ENCODE assay signal across 11 mouse cellular contexts in genomic region chr3:95732744-95733521, GRCm38 (mm10). TPM values are rescaled to one million over a fixed set of nuclear protein-coding genes. Genes with fewer than 3 reads are reported as not detected.
DNase-seq lines count a peak whose midpoint lies in the region; ATAC-seq and TF ChIP-seq lines count a peak whose summit lies in the region.
"Had no signal": no experiment of that assay in that cellular context is flagged by ENCODE, and none has a peak within 500 bp of the region (broad histone marks: within the 10 kb centered on the region; RNA-seq: fewer than 3 reads in every experiment).

No protein-coding gene starts in this region.

- no peaks in the 10 kb centered on the region for H3K27me3 ChIP-seq in midbrain, postnatal 0 days (ENCODE audit: insufficient read depth, low read length)
- H3K27me3 ChIP-seq in midbrain, embryonic 13.5 days, result no peaks in the 10 kb centered on the region
- H3K27me3 ChIP-seq in intestine, embryonic 16.5 days (replicated peaks; ENCODE audit: control insufficient read depth, insufficient read depth, low read length), result no peaks in the 10 kb centered on the region
- H3K27me3 ChIP-seq: embryonic facial prominence, embryonic 12.5 days; limb, embryonic 15.5 days had no signal

- WGBS in midbrain, postnatal 0 days, result 79% methylated on average over 11 of the region's 11 CpGs
- WGBS in midbrain, embryonic 13.5 days, result 81% methylated on average over 11 of the region's 11 CpGs
- 81% methylated on average over 11 of the region's 11 CpGs for WGBS in intestine, embryonic 16.5 days

- DNase-seq in midbrain, postnatal 0 days (ENCODE audit: low spot score), result peak; percentile 31
- peak; percentile 69 to 84 for DNase-seq in heart, adult 18-20 months
- DNase-seq in liver, result peak; percentile 30
- DNase-seq in skeletal muscle tissue, adult 2 months (ENCODE audit: low read depth, low spot score), result peak; percentile 55
- no peak for DNase-seq in embryo, embryonic 10 days (ENCODE audit: low spot score)
- DNase-seq in gastrocnemius, postnatal 14 days, result no peak
- DNase-seq: thymus, postnatal 36 days had no signal

- H3K4me2 ChIP-seq in midbrain, postnatal 0 days (ENCODE audit: low read depth, low read length, poor library complexity, severe bottlenecking), result no peak overlapping the region
- no peak overlapping the region for H3K4me2 ChIP-seq in midbrain, embryonic 13.5 days (replicated peaks)
- no peak overlapping the region for H3K4me2 ChIP-seq in intestine, embryonic 16.5 days (ENCODE audit: low read depth, low read length)
- H3K4me2 ChIP-seq: embryonic facial prominence, embryonic 12.5 days; limb, embryonic 15.5 days had no signal

- H3K36me3 ChIP-seq in midbrain, postnatal 0 days (ENCODE audit: insufficient read depth, low read length), result peaks cover 21% of the 10 kb centered on the region; the same call in 1 of the 2 replicates
- H3K36me3 ChIP-seq in midbrain, embryonic 13.5 days, result peaks cover 41% of the 10 kb centered on the region
- peaks cover 9% of the 10 kb centered on the region; the same call in 1 of the 2 replicates for H3K36me3 ChIP-seq in intestine, embryonic 16.5 days (ENCODE audit: control insufficient read depth, insufficient read depth, low read length)

- ATAC-seq in midbrain, postnatal 0 days (ENCODE audit: low FRiP score), result no peak
- ATAC-seq in midbrain, embryonic 13.5 days, result no peak
- no peak for ATAC-seq in intestine, embryonic 16.5 days

- no peak overlapping the region for H3K4me3 ChIP-seq in midbrain, postnatal 0 days (ENCODE audit: low read depth, low read length)
- no peak overlapping the region for H3K4me3 ChIP-seq in midbrain, embryonic 13.5 days (replicated peaks)
- no peak overlapping the region for H3K4me3 ChIP-seq in intestine, embryonic 16.5 days (ENCODE audit: low read length)
- H3K4me3 ChIP-seq: embryonic facial prominence, embryonic 12.5 days; limb, embryonic 15.5 days had no signal

- intact Hi-C loops in gastrocnemius, postnatal 14 days (cut with DNase I; ENCODE audit: low total_unique reads), result no loop called here

- no peak overlapping the region for H3K9ac ChIP-seq in midbrain, postnatal 0 days (replicated peaks; ENCODE audit: low read length, poor library complexity, severe bottlenecking)
- no peak overlapping the region for H3K9ac ChIP-seq in midbrain, embryonic 13.5 days (replicated peaks)
- no peak overlapping the region for H3K9ac ChIP-seq in intestine, embryonic 16.5 days (ENCODE audit: low read depth, low read length)
- H3K9ac ChIP-seq: embryonic facial prominence, embryonic 12.5 days; limb, embryonic 15.5 days had no signal

- no peaks in the 10 kb centered on the region for H3K9me3 ChIP-seq in midbrain, postnatal 0 days (ENCODE audit: low read length)
- no peaks in the 10 kb centered on the region for H3K9me3 ChIP-seq in midbrain, embryonic 13.5 days
- H3K9me3 ChIP-seq in intestine, embryonic 16.5 days (ENCODE audit: control insufficient read depth, low read length), result no peaks in the 10 kb centered on the region
- H3K9me3 ChIP-seq: embryonic facial prominence, embryonic 12.5 days; limb, embryonic 15.5 days had no signal

- no peak for TF ChIP-seq CTCF in midbrain, postnatal 0 days (IDR thresholded peaks at IDR 0.05)

- H3K4me1 ChIP-seq in midbrain, postnatal 0 days (ENCODE audit: insufficient read depth, low read length), result no peaks in the 10 kb centered on the region
- H3K4me1 ChIP-seq in midbrain, embryonic 13.5 days (replicated peaks), result no peaks in the 10 kb centered on the region
- peaks cover 4% of the 10 kb centered on the region; the same call in 1 of the 2 replicates for H3K4me1 ChIP-seq in intestine, embryonic 16.5 days (ENCODE audit: control insufficient read depth, insufficient read depth, low read length)
- H3K4me1 ChIP-seq: embryonic facial prominence, embryonic 12.5 days had no signal

- no peak overlapping the region for H3K27ac ChIP-seq in midbrain, postnatal 0 days (ENCODE audit: low read depth, low read length)
- no peak overlapping the region for H3K27ac ChIP-seq in midbrain, embryonic 13.5 days
- H3K27ac ChIP-seq in intestine, embryonic 16.5 days (ENCODE audit: low read length), result no peak overlapping the region
- H3K27ac ChIP-seq: embryonic facial prominence, embryonic 12.5 days; limb, embryonic 15.5 days had no signal

RNA-seq across cellular contexts. Expression of gene Ecm1, which starts 6.4 kb away (rescaled TPM):
- 6.2 and 9.9 TPM in 2 replicates for total RNA-seq in midbrain, postnatal 0 days (2014; rRNA removed)
- polyA plus RNA-seq in midbrain, postnatal 0 days (2015; fragmentation: Nextera tagmentation; extraction: Ambion mirVana), result 9.7 and 10.8 TPM in 2 replicates
- 11.3 and 11.8 TPM in 2 replicates for polyA plus RNA-seq in midbrain, embryonic 13.5 days (2015; fragmentation: Nextera tagmentation; extraction: Ambion mirVana)
- total RNA-seq in heart, adult 18-20 months (2021), result 10 to 100 TPM; 46.4 to 52.7 TPM
- 10 to 100 TPM; 16.7 to 18.5 TPM for total RNA-seq in gastrocnemius, postnatal 14 days (2021)
- polyA plus RNA-seq in intestine, embryonic 16.5 days (2015; fragmentation: Nextera tagmentation; extraction: Ambion mirVana), result 15.3 and 17.8 TPM in 2 replicates

RNA-seq across cellular contexts. Expression of gene Tars2, which starts 27.1 kb away (rescaled TPM):
- total RNA-seq in midbrain, postnatal 0 days (2014; rRNA removed), result 34.7 and 39.8 TPM in 2 replicates
- polyA plus RNA-seq in midbrain, postnatal 0 days (2015; fragmentation: Nextera tagmentation; extraction: Ambion mirVana), result 40.8 and 45.0 TPM in 2 replicates
- polyA plus RNA-seq in midbrain, embryonic 13.5 days (2015; fragmentation: Nextera tagmentation; extraction: Ambion mirVana), result 44.7 and 45.5 TPM in 2 replicates
- 10 to 100 TPM; 44.4 to 49.4 TPM for total RNA-seq in heart, adult 18-20 months (2021)
- total RNA-seq in gastrocnemius, postnatal 14 days (2021), result 10 to 100 TPM; 29.0 to 29.6 TPM
- 56.3 and 58.9 TPM in 2 replicates for polyA plus RNA-seq in intestine, embryonic 16.5 days (2015; fragmentation: Nextera tagmentation; extraction: Ambion mirVana)

RNA-seq across cellular contexts. Expression of gene Adamtsl4, which starts 45.2 kb away (rescaled TPM):
- 1.3 and 1.4 TPM in 2 replicates for total RNA-seq in midbrain, postnatal 0 days (2014; rRNA removed)
- 1.0 and 1.4 TPM in 2 replicates for polyA plus RNA-seq in midbrain, postnatal 0 days (2015; fragmentation: Nextera tagmentation; extraction: Ambion mirVana)
- polyA plus RNA-seq in midbrain, embryonic 13.5 days (2015; fragmentation: Nextera tagmentation; extraction: Ambion mirVana), result 0.68 and 1.9 TPM in 2 replicates
- 10 to 100 TPM; 39.1 to 40.6 TPM for total RNA-seq in heart, adult 18-20 months (2021)
- total RNA-seq in gastrocnemius, postnatal 14 days (2021), result 10 to 100 TPM; 27.1 to 50.8 TPM
- 2.5 and 3.2 TPM in 2 replicates for polyA plus RNA-seq in intestine, embryonic 16.5 days (2015; fragmentation: Nextera tagmentation; extraction: Ambion mirVana)

Comparison
In these comparisons a context has a peak if more than half of its experiments do, and no peak if none do; other contexts are left out.
1. DNase-seq: peak in midbrain, postnatal 0 days (single experiment), heart, adult 18-20 months (2 of 2), liver (single experiment) and skeletal muscle tissue, adult 2 months (single experiment); none in embryo, embryonic 10 days (single experiment) and gastrocnemius, postnatal 14 days (single experiment).
2. RNA of gene Adamtsl4, which starts 45.2 kb away (total RNA-seq): 27.1 to 50.8 TPM in gastrocnemius, postnatal 14 days and 39.1 to 40.6 TPM in heart, adult 18-20 months; 1.3 to 1.4 TPM in midbrain, postnatal 0 days; every median in the first group is over 10 times any median in the second.